Mouse (Mus musculus): ENCODE data around the gene Sumo3.

The Sumo3 gene

DNA sequence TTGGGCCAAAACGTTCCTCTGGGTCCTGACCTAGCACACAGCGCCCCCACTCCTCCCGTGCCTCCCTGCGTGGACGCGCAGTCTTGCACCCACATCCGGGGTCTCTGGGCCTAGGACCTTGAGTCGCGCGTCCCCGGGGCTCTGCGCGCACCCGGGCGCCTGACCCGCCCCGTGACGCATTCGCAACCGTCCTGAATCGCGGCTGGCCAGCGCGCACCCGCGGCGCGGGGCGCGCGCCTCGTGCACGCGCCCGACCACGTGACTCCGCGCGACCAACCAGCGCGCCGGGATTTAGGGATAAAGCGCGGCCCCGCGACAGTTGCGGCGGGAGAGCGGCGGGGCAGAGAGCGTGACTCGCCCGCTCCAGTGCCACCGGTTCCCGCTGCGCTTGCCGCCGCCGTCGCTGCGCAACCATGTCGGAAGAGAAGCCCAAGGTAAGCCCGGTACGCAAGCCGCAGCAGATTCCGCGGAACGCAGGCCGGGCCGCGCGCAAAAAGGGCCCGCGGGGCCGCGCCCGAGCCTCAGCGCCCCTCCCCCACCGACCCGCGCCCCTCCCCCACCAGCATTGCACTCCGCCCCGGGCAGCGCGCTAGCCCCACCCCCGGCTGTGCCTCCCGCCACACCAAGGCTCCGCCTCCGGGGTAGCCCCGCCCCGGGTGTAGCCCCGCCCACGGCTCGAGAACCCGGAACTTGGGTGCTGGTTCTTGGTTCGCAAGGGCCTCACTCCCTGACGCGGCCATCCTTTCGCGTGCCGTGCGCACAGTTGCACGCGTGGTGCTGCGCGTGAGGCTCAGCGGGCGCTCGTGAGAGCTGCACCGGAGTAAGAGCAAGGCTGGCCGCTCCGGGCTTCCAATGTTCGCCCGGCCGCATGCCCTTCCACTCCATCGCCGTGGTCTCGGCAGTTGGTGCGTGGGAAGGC, at the start of gene Sumo3, which contains the start of gene Gm49325:
Sumo3 (plus strand) TSS at position 190 of the 919 bp plus-strand sequence.
Gm49325 (plus strand) TSS at position 290 of the 919 bp plus-strand sequence.
- DNase-seq (ENCODE audit: low read depth, low spot score), result peak; percentile 87

GRCm38 (mm10) chr10:77556631-77557030, 49.3 kb upstream of the Sumo3 start:
- no peak for DNase-seq (ENCODE audit: low read depth, low spot score)

DNA sequence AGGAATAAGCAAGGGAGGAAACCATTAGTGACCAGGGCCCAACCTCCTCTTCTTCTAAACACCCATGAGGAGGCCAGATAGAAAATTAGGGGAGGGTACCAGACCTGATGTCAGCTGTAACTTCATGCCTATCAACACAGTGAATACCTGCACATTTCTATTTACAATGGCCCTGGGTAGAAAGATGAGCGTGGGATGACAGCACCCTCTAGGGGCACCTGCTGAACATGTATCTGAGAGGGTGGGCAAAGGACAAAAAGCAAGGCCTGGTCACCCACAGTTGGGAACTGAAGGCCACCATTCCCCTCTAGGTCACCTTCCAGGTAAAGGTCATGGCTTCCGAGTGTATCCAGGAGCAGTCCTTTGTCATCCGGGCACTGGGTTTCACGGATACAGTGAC, 48.3 kb upstream of the Sumo3 start:
- DNase-seq (ENCODE audit: low read depth, low spot score), result peak; percentile 59

- DNase-seq (ENCODE audit: low read depth, low spot score), result no peak
These were observed 45.8 kb upstream of the Sumo3 start for GRCm38 (mm10) chr10:77560090-77560489.

- no peak for DNase-seq (ENCODE audit: low read depth, low spot score)
These were observed 45.1 kb upstream of the Sumo3 start for GRCm38 (mm10) chr10:77560830-77561229.

- no peak for DNase-seq (ENCODE audit: low read depth, low spot score)
These were observed 44.4 kb upstream of the Sumo3 start for GRCm38 (mm10) chr10:77561508-77561907.

DNA sequence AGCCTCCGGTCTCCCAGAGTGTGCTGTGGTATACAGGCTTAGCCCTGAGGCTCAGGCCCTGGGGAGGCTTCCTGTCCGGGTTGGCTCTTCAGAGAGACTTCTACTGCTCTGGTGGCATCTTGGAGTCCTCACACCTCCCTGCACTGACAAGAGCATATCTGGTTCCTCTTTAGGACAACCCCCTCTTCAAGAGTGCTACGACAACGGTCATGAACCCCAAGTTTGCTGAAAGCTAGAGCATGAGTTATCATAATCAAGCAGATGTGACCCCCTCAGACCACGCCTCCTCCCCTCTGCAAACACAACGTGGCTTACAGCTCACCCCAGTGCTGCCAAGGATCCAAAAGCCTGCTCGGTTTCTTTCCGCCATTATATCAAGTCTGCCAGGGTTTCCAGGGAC, 40.9 kb upstream of the Sumo3 start:
- no peak for DNase-seq (ENCODE audit: low read depth, low spot score)

- peak; percentile 71 for DNase-seq (ENCODE audit: low read depth, low spot score)
These were observed 39.2 kb upstream of the Sumo3 start for GRCm38 (mm10) chr10:77566651-77567050.

DNA sequence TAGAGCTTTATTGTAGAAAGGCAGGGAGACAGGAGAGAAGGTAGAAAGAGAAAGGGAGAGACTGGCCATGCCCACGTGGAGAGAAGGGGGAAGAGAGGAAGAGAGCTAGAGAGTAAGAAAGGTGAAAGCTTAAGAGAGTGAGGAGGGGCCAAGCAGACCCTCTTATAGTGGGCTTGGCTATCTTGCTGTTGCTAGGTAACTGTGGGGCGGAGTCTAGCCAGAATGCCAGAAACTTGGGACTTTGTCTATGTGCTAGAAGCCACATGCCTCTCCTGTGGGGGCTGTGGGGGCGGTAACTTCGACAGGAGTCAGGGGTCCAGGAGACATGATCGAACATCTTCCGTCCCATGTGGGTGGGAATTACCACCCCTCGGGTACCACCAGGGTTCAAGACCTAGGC, 36.4 kb upstream of the Sumo3 start:
- DNase-seq (ENCODE audit: low read depth, low spot score), result no peak

- DNase-seq (ENCODE audit: low read depth, low spot score), result peak; percentile 94
These were observed 35.8 kb upstream of the Sumo3 start for GRCm38 (mm10) chr10:77569973-77570658.

- peak; percentile 19 for DNase-seq (ENCODE audit: low read depth, low spot score)
These were observed 33.7 kb upstream of the Sumo3 start for GRCm38 (mm10) chr10:77572225-77572624.

GRCm38 (mm10) chr10:77573162-77573561, 32.7 kb upstream of the Sumo3 start:
- no peak for DNase-seq (ENCODE audit: low read depth, low spot score)

DNA sequence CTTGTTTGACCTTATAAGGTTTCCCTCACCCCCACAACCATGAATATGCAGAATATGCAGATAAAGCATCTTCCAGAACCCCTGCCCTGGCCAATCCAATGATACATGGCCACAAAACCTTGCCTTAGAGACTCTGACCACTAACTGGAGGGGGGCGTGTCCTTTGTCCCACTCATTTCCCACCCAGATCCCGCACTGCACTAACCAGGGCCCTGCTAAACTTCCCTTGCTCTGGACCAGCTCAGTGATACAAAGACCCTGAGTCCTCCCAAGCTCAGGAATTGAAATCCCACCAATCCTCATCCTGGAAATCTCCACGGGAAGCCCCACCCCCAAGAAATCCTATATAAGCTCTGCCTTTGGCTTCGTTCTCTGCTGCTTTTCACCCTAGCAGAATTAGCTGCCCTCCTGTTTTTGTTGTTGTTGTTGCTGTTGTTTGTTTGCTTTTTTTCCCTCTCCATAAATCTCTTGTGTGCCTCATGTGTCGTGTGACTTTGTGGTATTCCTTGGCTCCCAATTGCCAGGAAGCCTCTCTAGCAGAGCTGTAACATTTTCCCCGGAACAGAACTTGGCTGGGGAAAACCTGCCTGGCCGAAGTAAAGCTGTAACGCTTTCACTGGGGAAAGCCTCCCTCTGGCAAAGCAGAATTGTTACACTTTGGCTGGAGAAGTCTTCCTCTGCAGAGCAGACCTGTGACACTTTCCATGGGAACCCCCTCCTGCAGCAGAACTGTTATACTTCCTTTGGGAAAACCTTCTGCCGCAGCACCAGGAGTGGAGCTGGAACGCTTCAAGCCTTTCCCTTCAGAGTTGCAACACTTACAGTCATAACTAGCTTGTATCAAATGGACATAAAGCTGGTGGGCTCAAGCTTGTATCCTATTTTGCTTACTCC, 25.6 kb upstream of the Sumo3 start:
- no peak for DNase-seq (ENCODE audit: low read depth, low spot score)

GRCm38 (mm10) chr10:77581023-77581407, 24.9 kb upstream of the Sumo3 start:
- no peak for DNase-seq (ENCODE audit: low read depth, low spot score)

DNA sequence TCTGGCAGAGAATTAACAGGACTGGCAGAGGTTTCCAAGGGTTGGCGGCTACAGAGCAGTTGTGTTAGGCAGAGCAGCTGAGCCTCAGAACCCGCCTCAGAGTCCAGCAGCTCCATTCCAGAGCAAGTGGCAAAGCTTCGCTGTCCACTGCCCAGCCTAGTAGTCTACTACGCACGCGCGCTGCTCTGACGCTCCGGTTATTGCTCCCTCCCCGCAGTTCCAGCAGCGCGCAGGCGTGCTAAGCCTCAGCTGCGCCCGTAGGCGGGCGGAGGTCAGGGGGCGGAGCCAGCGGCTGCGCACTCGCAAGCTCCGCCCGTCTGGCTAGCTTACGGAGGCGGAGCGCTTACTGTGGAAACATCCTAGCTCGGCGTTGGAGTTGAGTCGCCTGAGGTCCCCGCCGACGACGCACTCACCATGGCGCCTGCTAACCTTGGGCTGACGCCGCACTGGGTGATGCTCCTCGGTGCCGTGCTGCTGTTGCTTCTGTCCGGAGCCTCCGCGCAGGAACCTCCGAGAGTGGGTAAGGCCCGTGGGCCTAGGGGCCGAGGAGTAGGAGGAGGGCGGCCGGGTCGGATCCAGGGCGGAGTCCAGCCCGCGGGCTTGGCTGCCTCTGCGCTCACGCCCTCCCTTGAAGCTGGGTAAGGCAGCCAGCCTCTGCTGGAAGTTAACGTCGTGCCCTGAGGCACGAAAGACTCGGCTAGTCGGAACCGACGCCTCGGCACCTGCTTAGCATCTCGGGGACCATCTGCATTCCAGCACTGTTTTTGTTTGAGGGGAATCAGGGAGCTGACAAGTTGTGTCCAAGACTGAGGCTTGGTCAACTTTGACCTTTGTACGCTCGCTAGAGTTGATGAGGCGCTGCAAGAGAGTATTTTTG, 24.3 kb upstream of the Sumo3 start, which contains the start of gene Pttg1ip:
Pttg1ip (plus strand) TSS at position 313 of the 877 bp plus-strand sequence.
- peak; percentile 97 for DNase-seq (ENCODE audit: low read depth, low spot score)

GRCm38 (mm10) chr10:77582285-77582618, 23.6 kb upstream of the Sumo3 start:
- no peak for DNase-seq (ENCODE audit: low read depth, low spot score)

GRCm38 (mm10) chr10:77583795-77584422, 22.0 kb upstream of the Sumo3 start:
- peak; percentile 67 for DNase-seq (ENCODE audit: low read depth, low spot score)

DNA sequence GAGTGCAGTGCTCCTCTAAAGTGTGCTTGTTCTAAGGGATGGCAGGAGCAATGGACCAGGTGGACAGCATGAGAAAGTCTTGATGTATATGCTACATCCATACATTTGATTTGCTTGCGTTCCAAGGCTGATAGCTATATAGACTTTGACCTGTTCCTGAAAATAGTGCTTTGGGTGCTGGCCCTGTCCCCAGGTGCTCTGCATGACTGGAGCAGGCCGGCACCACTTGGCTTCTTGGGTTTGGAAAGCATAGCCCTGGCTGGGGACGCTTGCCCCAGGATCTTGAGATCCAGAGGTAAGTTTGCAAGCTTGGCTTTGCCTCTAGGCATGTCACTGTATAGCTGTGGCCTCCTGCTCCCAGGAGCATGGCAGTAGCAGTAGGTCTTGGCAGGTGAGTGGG, 19.3 kb upstream of the Sumo3 start:
- DNase-seq (ENCODE audit: low read depth, low spot score), result no peak

- no peak for DNase-seq (ENCODE audit: low read depth, low spot score)
These were observed 18.7 kb upstream of the Sumo3 start for GRCm38 (mm10) chr10:77587091-77587775.

GRCm38 (mm10) chr10:77588036-77588435, 17.9 kb upstream of the Sumo3 start:
- DNase-seq (ENCODE audit: low read depth, low spot score), result no peak

Measured in 3T3-L1 (cell line).